In the genomic region with DNA sequence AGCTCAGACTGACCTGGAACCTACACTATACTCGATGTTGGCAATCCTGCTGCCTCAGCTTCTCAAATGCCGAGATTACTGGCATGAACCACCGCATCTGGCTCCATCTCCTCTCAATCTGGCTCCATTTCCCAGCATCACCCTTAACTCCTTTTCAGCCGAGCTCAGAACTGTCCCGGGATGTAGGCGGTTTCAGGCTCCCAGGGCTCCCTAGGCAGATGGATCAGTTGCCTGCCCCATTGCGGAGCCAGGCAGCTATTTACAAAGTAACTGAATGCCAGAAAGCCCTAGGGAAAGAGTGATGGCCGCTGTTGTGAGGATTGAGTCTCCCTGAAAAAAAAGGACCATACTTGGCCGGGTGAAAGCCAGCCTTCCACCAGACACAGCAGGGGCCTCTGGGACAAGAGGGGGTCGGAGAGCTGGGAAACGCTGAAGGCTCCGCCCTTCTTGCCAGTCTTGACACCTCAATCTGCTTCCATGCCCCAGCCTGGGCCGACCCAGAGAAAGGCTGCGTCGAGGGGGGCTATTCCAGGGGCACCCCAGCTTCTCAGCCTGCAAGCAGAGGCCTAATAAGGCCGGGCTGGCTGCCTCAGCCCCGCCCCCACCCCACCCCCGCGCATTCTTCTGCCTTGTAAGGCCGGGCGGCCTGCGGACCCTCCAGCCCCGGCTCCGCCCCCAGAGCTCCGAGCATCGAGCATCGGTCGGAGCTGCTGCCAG, we compare ENCODE assay signal across 8 mouse cellular contexts. TPM values are rescaled to one million over a fixed set of nuclear protein-coding genes. Genes with fewer than 3 reads are reported as not detected.
A peak's percentile ranks its signal among the peaks of the same experiment; 100 is the strongest.
DNase-seq lines count a peak whose midpoint lies in the region; ATAC-seq and TF ChIP-seq lines count a peak whose summit lies in the region.

Gene Myl9 (plus strand): TSS at position 683 of the 717 bp plus-strand sequence.

- H3K36me3 ChIP-seq in spleen, adult 2 months (ENCODE audit: control insufficient read depth, insufficient read depth, low read length), result no peaks in the 10 kb centered on the region
- no peaks in the 10 kb centered on the region for H3K36me3 ChIP-seq in embryonic facial prominence, embryonic 13.5 days
- H3K36me3 ChIP-seq in heart, embryonic 12.5 days, result peaks cover 17% of the 10 kb centered on the region
- no peaks in the 10 kb centered on the region for H3K36me3 ChIP-seq in lung, embryonic 15.5 days

- peak within 1 kb of the TSS; percentile 73 for H3K9ac ChIP-seq in embryonic facial prominence, embryonic 13.5 days
- H3K9ac ChIP-seq in heart, embryonic 12.5 days, result peak within 1 kb of the TSS; percentile 91
- peak within 1 kb of the TSS; percentile 39 for H3K9ac ChIP-seq in lung, embryonic 15.5 days

- no peak for DNase-seq in spleen, adult 2 months (ENCODE audit: low read depth in 1 of 2, low spot score in 2 of 2)
- no peak for DNase-seq in spleen, adult 18-20 months
- DNase-seq in kidney, postnatal 14 days, result peak; percentile 79
- DNase-seq in skeletal muscle tissue, adult 2 months (ENCODE audit: low read depth, low spot score), result peak; percentile 70
- DNase-seq in cerebellum, adult 9-11 months, result no peak

- WGBS in spleen, adult 2 months, result 36% methylated on average over 28 of the region's 28 CpGs
- under 1% methylated on average over 28 of the region's 28 CpGs for WGBS in embryonic facial prominence, embryonic 13.5 days
- WGBS in heart, embryonic 12.5 days, result 3% methylated on average over 28 of the region's 28 CpGs
- 4% methylated on average over 27 of the region's 28 CpGs for WGBS in lung, embryonic 15.5 days

- no peaks in the 10 kb centered on the region for H3K9me3 ChIP-seq in embryonic facial prominence, embryonic 13.5 days
- H3K9me3 ChIP-seq in heart, embryonic 12.5 days (replicated peaks), result no peaks in the 10 kb centered on the region
- H3K9me3 ChIP-seq in lung, embryonic 15.5 days, result no peaks in the 10 kb centered on the region

- peak within 1 kb of the TSS; percentile 28; the same call in 1 of the 2 replicates for H3K4me3 ChIP-seq in spleen, adult 2 months (ENCODE audit: extremely low read depth, insufficient read depth, insufficient read length)
- peak within 1 kb of the TSS; percentile 44 for H3K4me3 ChIP-seq in embryonic facial prominence, embryonic 13.5 days
- peak within 1 kb of the TSS; percentile 57 for H3K4me3 ChIP-seq in heart, embryonic 12.5 days
- peak within 1 kb of the TSS; percentile 38 for H3K4me3 ChIP-seq in lung, embryonic 15.5 days

- H3K27ac ChIP-seq in spleen, adult 2 months (ENCODE audit: insufficient read depth, low read length), result peak within 1 kb of the TSS; percentile 65
- peak within 1 kb of the TSS; percentile 92 for H3K27ac ChIP-seq in embryonic facial prominence, embryonic 13.5 days
- peak within 1 kb of the TSS; percentile 99 for H3K27ac ChIP-seq in heart, embryonic 12.5 days (ENCODE audit: poor library complexity, severe bottlenecking)
- peak within 1 kb of the TSS; percentile 94 for H3K27ac ChIP-seq in lung, embryonic 15.5 days

- H3K27me3 ChIP-seq in spleen, adult 2 months (ENCODE audit: control insufficient read depth, insufficient read depth, low read length), result no peaks in the 10 kb centered on the region
- no peaks in the 10 kb centered on the region for H3K27me3 ChIP-seq in embryonic facial prominence, embryonic 13.5 days
- H3K27me3 ChIP-seq in heart, embryonic 12.5 days (replicated peaks), result no peaks in the 10 kb centered on the region
- H3K27me3 ChIP-seq in lung, embryonic 15.5 days, result no peaks in the 10 kb centered on the region

- peaks cover 8% of the 10 kb centered on the region; the same call in 1 of the 2 replicates for H3K4me1 ChIP-seq in spleen, adult 2 months (ENCODE audit: control insufficient read depth, insufficient read depth, insufficient read length)
- peaks cover 42% of the 10 kb centered on the region for H3K4me1 ChIP-seq in embryonic facial prominence, embryonic 13.5 days
- H3K4me1 ChIP-seq in heart, embryonic 12.5 days (replicated peaks), result peaks cover 44% of the 10 kb centered on the region
- H3K4me1 ChIP-seq in lung, embryonic 15.5 days, result peaks cover 49% of the 10 kb centered on the region

- H3K4me2 ChIP-seq in embryonic facial prominence, embryonic 13.5 days, result peak within 1 kb of the TSS; percentile 70
- H3K4me2 ChIP-seq in heart, embryonic 12.5 days, result peak within 1 kb of the TSS; percentile 66
- H3K4me2 ChIP-seq in lung, embryonic 15.5 days, result peak within 1 kb of the TSS; percentile 60

- TF ChIP-seq CTCF in spleen, adult 2 months (IDR thresholded peaks at IDR 0.05; ENCODE audit: extremely low read depth, insufficient read depth, insufficient read length, insufficient replicate concordance), result no peak

- TF ChIP-seq POLR2A in spleen, adult 2 months (IDR thresholded peaks at IDR 0.05; ENCODE audit: low read depth, low read length), result no peak

- ATAC-seq in embryonic facial prominence, embryonic 13.5 days (ENCODE audit: insufficient number of reproducible peaks, insufficient read depth, low FRiP score, low TSS enrichment, low read depth), result peak; percentile 79
- ATAC-seq in heart, embryonic 12.5 days (ENCODE audit: insufficient number of reproducible peaks, low FRiP score), result peak; percentile 83
- ATAC-seq in lung, embryonic 15.5 days (ENCODE audit: borderline replicate concordance, extremely low read depth, low FRiP score, low TSS enrichment), result peak; percentile 90

RNA-seq across cellular contexts. Expression of gene Myl9, which starts in this region (rescaled TPM):
- 100 and 116 TPM in 2 replicates for polyA plus RNA-seq in spleen, adult 2 months (2012; rRNA removed)
- polyA plus RNA-seq in embryonic facial prominence, embryonic 13.5 days (2015; fragmentation: Nextera tagmentation; extraction: Ambion mirVana), result 197 TPM in 2 replicates
- 1,723 and 1,724 TPM in 2 replicates for polyA plus RNA-seq in heart, embryonic 12.5 days (2016; fragmentation: Nextera tagmentation; extraction: Ambion mirVana)
- polyA plus RNA-seq in lung, embryonic 15.5 days (2015; fragmentation: Nextera tagmentation; extraction: Ambion mirVana), result 443 and 454 TPM in 2 replicates

Comparison
In these comparisons a context has a peak if more than half of its experiments do, and no peak if none do; other contexts are left out.
1. DNase-seq: peak in kidney, postnatal 14 days (single experiment) and skeletal muscle tissue, adult 2 months (single experiment); none in spleen, adult 2 months (0 of 2), spleen, adult 18-20 months (0 of 2) and cerebellum, adult 9-11 months (single experiment).
2. H3K9ac ChIP-seq: peak in every context shown above with its lines; median percentile 91 in heart, embryonic 12.5 days; 73 in embryonic facial prominence, embryonic 13.5 days; 39 in lung, embryonic 15.5 days.
3. Peak in every context shown above with its lines, with median percentiles within 50 percentile points of each other: H3K27ac ChIP-seq, H3K4me3 ChIP-seq, ATAC-seq and H3K4me2 ChIP-seq.